Mouse (Mus musculus): ENCODE data around the gene Ecm1. TPM values are rescaled to one million over a fixed set of nuclear protein-coding genes. Genes with fewer than 3 reads are reported as not detected.

Gene Ecm1
- polyA plus RNA-seq (2016; fragmentation: Nextera tagmentation; extraction: Ambion mirVana), result 11.1 and 12.4 TPM in 2 replicates

GRCm38 (mm10) chr3:95739353-95740104 is at the start of gene Ecm1:
TSS of gene Ecm1 (minus strand) at chr3:95739569.
- no peaks in the 10 kb centered on the region for H3K27me3 ChIP-seq (ENCODE audit: poor library complexity, severe bottlenecking)
- no peak within 1 kb of the TSS for H3K4me3 ChIP-seq
- 86% methylated on average over 7 of the region's 7 CpGs for WGBS
- DNase-seq (ENCODE audit: extremely low spot score, low spot score), result no peak
- peaks cover 99% of the 10 kb centered on the region for H3K36me3 ChIP-seq (replicated peaks)
- H3K27ac ChIP-seq, result peak within 1 kb of the TSS; percentile 44; the same call in 1 of the 2 replicates
- no peaks in the 10 kb centered on the region for H3K9me3 ChIP-seq
- H3K4me1 ChIP-seq, result peaks cover 37% of the 10 kb centered on the region

DNA sequence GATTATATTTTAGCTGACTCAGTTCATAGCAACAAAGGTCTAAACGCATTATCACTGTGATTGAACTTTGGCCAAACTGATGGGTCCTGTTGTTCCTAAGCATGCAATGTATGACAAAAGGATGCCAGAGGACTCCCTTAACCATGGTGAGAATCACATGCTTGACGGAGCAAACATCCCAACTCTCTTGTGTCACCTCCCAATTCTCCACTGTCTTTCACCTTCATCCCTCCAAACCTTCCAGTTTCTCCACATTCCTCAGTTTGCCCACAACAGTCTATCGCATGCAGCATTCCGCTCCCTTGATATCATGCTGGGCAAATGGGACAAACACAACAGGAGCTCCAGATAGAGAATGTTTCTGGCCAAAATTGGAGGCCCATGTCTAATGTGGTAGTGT is 46.1 kb upstream of the Ecm1 start:
- H3K36me3 ChIP-seq (replicated peaks), result peaks cover 87% of the 10 kb centered on the region
- no peaks in the 10 kb centered on the region for H3K27me3 ChIP-seq (ENCODE audit: poor library complexity, severe bottlenecking)
- H3K4me1 ChIP-seq, result no peaks in the 10 kb centered on the region
- H3K27ac ChIP-seq, result no peak overlapping the region
- H3K9me3 ChIP-seq, result no peaks in the 10 kb centered on the region
- 90% methylated on average over 4 of the region's 4 CpGs for WGBS
- no peak overlapping the region for H3K4me3 ChIP-seq
- no peak for DNase-seq (ENCODE audit: extremely low spot score, low spot score)

DNA sequence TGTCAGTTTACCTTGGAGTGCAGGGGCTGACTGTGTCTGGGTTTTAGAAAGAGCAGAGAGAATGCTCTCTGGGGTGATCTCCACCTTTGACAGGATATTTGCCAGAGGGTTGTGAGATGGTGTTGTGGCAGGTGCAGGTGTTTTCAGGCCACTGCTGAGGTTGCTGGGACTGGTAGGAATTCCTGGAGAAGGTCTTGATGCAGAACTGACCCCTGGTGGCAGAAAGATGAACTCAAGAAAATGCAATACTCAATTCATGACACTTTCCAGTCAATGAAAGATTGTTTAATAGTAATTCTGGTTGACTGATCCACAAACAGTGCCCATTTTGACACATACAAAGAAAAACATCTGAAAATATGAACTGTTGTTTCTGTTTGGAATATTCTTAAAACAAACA is 32.6 kb upstream of the Ecm1 start:
- Histone ChIP-seq H3K4me3 (no peak overlapping the region), H3K9me3 (no peaks in the 10 kb centered on the region), H3K27ac (no peak overlapping the region), H3K36me3 (replicated peaks) (peaks cover 99% of the 10 kb centered on the region), H3K4me1 (no peaks in the 10 kb centered on the region), H3K27me3 (ENCODE audit: poor library complexity, severe bottlenecking) (no peaks in the 10 kb centered on the region)
- no peak for DNase-seq (ENCODE audit: extremely low spot score, low spot score)

DNA sequence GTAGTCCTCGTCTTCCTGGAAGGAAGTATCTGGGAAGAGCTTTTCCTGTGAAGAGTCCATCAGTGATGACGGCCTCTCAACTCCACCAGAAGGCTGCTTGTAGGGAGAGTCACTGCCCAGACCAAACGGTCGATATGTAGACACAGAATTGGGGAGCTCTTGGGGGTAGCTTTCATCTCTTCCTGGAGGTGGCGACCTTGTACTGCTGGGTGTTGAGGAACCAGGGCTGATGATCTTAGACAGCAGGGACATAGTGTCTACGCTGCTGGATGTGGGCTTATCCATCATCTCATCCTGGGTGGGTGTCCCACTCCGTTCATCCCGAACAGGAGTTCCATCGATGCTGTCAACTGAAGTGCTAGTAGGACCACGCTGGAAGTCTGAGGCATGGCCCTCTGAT is 26.2 kb upstream of the Ecm1 start:
- no peak for DNase-seq (ENCODE audit: extremely low spot score, low spot score)
- no peak overlapping the region for H3K4me3 ChIP-seq
- no peak overlapping the region for H3K27ac ChIP-seq
- H3K36me3 ChIP-seq (replicated peaks), result peaks cover 80% of the 10 kb centered on the region
- no peaks in the 10 kb centered on the region for H3K9me3 ChIP-seq
- H3K27me3 ChIP-seq (ENCODE audit: poor library complexity, severe bottlenecking), result no peaks in the 10 kb centered on the region
- H3K4me1 ChIP-seq, result 0 out of 2 replicates have a peak, but pooled peaks cover 4% of the 10 kb centered on the region
- WGBS, result 94% methylated on average over 10 of the region's 10 CpGs

GRCm38 (mm10) chr3:95763811-95764210 is 24.4 kb upstream of the Ecm1 start:
- Histone ChIP-seq H3K9me3 (no peaks in the 10 kb centered on the region), H3K4me3 (no peak overlapping the region), H3K36me3 (replicated peaks) (peaks cover 64% of the 10 kb centered on the region), H3K27me3 (ENCODE audit: poor library complexity, severe bottlenecking) (no peaks in the 10 kb centered on the region), H3K4me1 (0 out of 2 replicates have a peak, but pooled peaks cover 4% of the 10 kb centered on the region), H3K27ac (0 out of 2 replicates have a peak overlapping the region, but pooled peaks have one; percentile 4)
- WGBS, result 83% methylated on average over 10 of the region's 10 CpGs
- DNase-seq (ENCODE audit: extremely low spot score, low spot score), result no peak

- 0 out of 2 replicates have a peak, but pooled peaks cover 4% of the 10 kb centered on the region for H3K4me1 ChIP-seq
- H3K9me3 ChIP-seq, result no peaks in the 10 kb centered on the region
- DNase-seq (ENCODE audit: extremely low spot score, low spot score), result no peak
- no peak overlapping the region for H3K4me3 ChIP-seq
- no peaks in the 10 kb centered on the region for H3K27me3 ChIP-seq (ENCODE audit: poor library complexity, severe bottlenecking)
- no peak overlapping the region for H3K27ac ChIP-seq
- peaks cover 55% of the 10 kb centered on the region for H3K36me3 ChIP-seq (replicated peaks)
- WGBS, result 61% methylated on average over 6 of the region's 6 CpGs
Measured at GRCm38 (mm10) chr3:95762961-95763360, 23.6 kb upstream of the Ecm1 start.

- H3K9me3 ChIP-seq, result no peaks in the 10 kb centered on the region
- no peaks in the 10 kb centered on the region for H3K27me3 ChIP-seq (ENCODE audit: poor library complexity, severe bottlenecking)
- H3K4me1 ChIP-seq, result 0 out of 2 replicates have a peak, but pooled peaks cover 4% of the 10 kb centered on the region
- peaks cover 43% of the 10 kb centered on the region for H3K36me3 ChIP-seq (replicated peaks)
- DNase-seq (ENCODE audit: extremely low spot score, low spot score), result no peak
- H3K27ac ChIP-seq, result no peak overlapping the region
- H3K4me3 ChIP-seq, result no peak overlapping the region
- 72% methylated on average over 4 of the region's 4 CpGs for WGBS
Measured at GRCm38 (mm10) chr3:95761771-95762170, 22.4 kb upstream of the Ecm1 start.

- Histone ChIP-seq H3K4me3 (no peak overlapping the region), H3K9me3 (no peaks in the 10 kb centered on the region), H3K27ac (no peak overlapping the region), H3K36me3 (replicated peaks) (peaks cover 32% of the 10 kb centered on the region), H3K27me3 (ENCODE audit: poor library complexity, severe bottlenecking) (no peaks in the 10 kb centered on the region), H3K4me1 (0 out of 2 replicates have a peak, but pooled peaks cover 4% of the 10 kb centered on the region)
- DNase-seq (ENCODE audit: extremely low spot score, low spot score), result no peak
Measured at GRCm38 (mm10) chr3:95760656-95761055, 21.3 kb upstream of the Ecm1 start.

DNA sequence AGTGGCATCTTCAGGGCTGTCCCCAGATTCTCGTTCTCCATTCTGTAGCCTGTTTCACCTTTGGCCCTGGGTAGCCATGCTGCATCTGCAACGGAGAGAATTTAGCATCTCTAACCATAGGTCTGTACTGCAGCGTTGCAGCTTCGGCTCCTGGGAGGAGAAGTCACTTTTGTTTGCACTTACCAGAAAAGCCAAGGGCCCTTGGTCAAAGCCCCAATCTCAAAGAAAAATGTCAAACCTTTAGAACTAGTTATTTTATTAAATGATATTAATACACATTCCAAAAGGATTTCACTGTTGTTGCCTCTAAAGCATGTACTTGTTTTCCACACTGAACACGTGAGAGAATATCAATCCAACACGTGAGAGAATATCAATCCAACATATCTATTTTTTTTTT is 20.7 kb upstream of the Ecm1 start, which contains the start of gene Tars2:
TSS of gene Tars2 (minus strand) at position 101 of the 400 bp plus-strand sequence.
- Histone ChIP-seq H3K9me3 (no peaks in the 10 kb centered on the region), H3K36me3 (replicated peaks) (peaks cover 27% of the 10 kb centered on the region), H3K4me1 (peaks cover 7% of the 10 kb centered on the region; the same call in 1 of the 2 replicates), H3K4me3 (no peak within 1 kb of the TSS), H3K27me3 (ENCODE audit: poor library complexity, severe bottlenecking) (no peaks in the 10 kb centered on the region), H3K27ac (no peak within 1 kb of the TSS)
- WGBS, result 85% methylated on average over 6 of the region's 6 CpGs
- DNase-seq (ENCODE audit: extremely low spot score, low spot score), result no peak

DNA sequence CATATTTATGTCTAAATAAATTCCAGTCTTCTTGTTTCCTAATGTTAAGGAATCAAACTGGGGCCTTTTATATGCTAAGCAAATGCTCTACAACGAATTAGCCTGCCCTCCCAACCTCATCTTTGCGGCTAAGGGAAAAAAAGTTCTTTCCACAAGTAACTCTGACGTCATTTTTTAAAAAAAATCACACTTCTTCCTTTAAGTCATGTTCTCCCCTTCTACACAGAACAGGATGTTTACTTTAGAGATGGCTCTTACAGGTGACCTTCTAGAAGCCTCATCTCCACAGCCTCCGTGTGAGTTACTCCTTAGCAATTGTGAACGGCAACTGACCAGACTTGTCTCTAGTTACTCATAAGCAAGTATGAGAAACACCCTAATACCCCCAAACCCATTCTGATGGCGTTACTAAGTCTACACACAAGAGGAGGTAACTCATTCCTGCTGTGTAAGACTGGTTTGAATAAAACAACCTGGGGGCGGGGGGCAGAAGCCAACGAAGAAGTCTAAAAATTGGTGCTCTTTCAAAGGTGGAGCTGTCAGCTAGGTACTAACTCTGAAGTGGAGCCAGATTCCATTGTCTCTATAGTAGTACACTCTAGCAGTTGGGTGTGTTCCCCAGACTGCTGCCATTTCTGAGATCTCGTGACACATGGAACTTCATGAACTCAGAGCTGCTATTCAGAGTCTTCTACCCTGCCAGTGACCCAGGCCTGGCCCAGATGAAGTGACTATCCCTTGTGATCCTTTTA is 19.3 kb upstream of the Ecm1 start:
- Histone ChIP-seq H3K27me3 (ENCODE audit: poor library complexity, severe bottlenecking) (no peaks in the 10 kb centered on the region), H3K27ac (no peak overlapping the region), H3K9me3 (no peaks in the 10 kb centered on the region), H3K4me1 (peaks cover 15% of the 10 kb centered on the region), H3K36me3 (replicated peaks) (peaks cover 12% of the 10 kb centered on the region), H3K4me3 (no peak overlapping the region)
- no peak for DNase-seq (ENCODE audit: extremely low spot score, low spot score)
- WGBS, result 60% methylated on average over 9 of the region's 9 CpGs

GRCm38 (mm10) chr3:95756808-95757207 is 17.4 kb upstream of the Ecm1 start:
- H3K27ac ChIP-seq, result no peak overlapping the region
- H3K4me1 ChIP-seq, result peaks cover 18% of the 10 kb centered on the region
- no peak overlapping the region for H3K4me3 ChIP-seq
- H3K9me3 ChIP-seq, result no peaks in the 10 kb centered on the region
- DNase-seq (ENCODE audit: extremely low spot score, low spot score), result no peak
- no peaks in the 10 kb centered on the region for H3K27me3 ChIP-seq (ENCODE audit: poor library complexity, severe bottlenecking)
- peaks cover 14% of the 10 kb centered on the region for H3K36me3 ChIP-seq (replicated peaks)
- 91% methylated on average over 2 of the region's 2 CpGs for WGBS

DNA sequence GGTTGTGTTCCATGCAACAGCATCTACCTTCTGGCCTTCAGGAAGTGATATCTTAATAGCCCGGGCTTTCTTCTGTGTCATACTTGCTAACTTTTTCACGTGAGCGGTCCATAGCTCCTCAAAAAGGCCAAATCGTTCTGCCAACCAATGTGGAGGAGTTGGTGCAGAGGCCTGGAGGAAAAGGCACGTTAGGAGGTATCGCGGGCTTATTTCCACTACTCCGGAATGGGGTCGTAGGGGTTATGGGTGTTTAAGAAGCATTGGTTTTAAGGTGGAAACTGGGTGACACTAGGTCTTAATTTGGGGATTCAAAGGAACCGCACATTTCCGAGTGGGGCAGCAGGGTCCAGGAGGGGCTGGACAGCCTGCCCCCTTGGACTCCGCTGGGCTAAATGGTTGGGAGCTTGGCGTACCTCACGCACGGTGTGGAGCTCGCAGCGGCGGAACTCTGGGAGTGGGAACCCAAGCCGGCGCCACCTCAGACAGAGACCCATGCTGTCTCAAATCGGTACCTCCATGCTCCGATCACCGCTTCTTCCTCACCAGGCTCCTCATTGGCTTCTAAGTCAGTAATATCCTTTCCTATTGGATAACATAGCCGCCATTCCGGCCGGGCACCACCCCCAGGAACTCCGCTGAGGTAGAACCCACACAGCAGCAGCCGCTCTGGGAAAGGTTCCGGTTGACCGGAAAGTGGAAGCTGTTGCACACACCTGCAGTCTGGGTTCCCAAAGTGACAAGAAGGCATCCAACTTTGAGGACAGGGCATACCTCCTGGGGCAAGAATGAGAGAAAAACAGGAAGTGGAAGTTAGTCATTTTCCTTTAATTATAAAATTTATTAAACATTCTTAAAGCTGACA is 15.2 kb upstream of the Ecm1 start:
- H3K4me1 ChIP-seq, result peaks cover 18% of the 10 kb centered on the region
- peak overlapping the region; percentile 88 for H3K27ac ChIP-seq
- H3K9me3 ChIP-seq, result no peaks in the 10 kb centered on the region
- H3K36me3 ChIP-seq (replicated peaks), result peaks cover 35% of the 10 kb centered on the region
- peak; percentile 89 for DNase-seq (ENCODE audit: extremely low spot score, low spot score)
- no peaks in the 10 kb centered on the region for H3K27me3 ChIP-seq (ENCODE audit: poor library complexity, severe bottlenecking)
- WGBS, result under 1% methylated on average over 30 of the region's 30 CpGs
- peak overlapping the region; percentile 89 for H3K4me3 ChIP-seq

All from forebrain, embryonic 10.5 days (tissue).